Mouse (Mus musculus) liver, embryonic 14.5 days (tissue): Measurements from ENCODE around the gene Dlg2.

ENCODE experiments used
- CTCF ChIP-seq: IDR thresholded peaks from 2 replicates; pipeline ENCODE4 v1.5.1; 2016; ENCODE audit warnings: antibody characterized with exemption, low read depth, control low read depth
- EP300 ChIP-seq: IDR thresholded peaks from 2 replicates; pipeline ENCODE4 v1.6.1; 2016; ENCODE audit warnings: antibody characterized with exemption, low read depth

GRCm38 (mm10) chr7:90482607-90483006 lies 6.1 kb downstream of the Dlg2 start:
- TF ChIP-seq CTCF, result no peak
- no peak for TF ChIP-seq EP300
